Mouse (Mus musculus) heart, embryonic 11.5 days (tissue): ENCODE results near the gene Cog5. TPM values are rescaled to one million over a fixed set of nuclear protein-coding genes. Genes with fewer than 3 reads are reported as not detected.
A peak's percentile ranks its signal among the peaks of the same experiment; 100 is the strongest.

Source experiments
- ATAC-seq: fragments of 200-750 bp; cut with Nextera tagmentation; replicated peaks from 2 replicates; pipeline ENCODE4 v1.8.0; 2017; ENCODE audit warnings: moderate library complexity; ENCODE audit not compliant: insufficient number of reproducible peaks, low FRiP score, low TSS enrichment
- H3K27ac ChIP-seq: fragments of 300-500 bp; sonication (generic); 2 replicates; pipeline ENCODE4 v1.5.1; 2014; ENCODE audit warnings: mild to moderate bottlenecking, low read depth, low read length
- H3K27me3 ChIP-seq: fragments of 300-500 bp; sonication (generic); 2 replicates; pipeline ENCODE4 v1.6.1; 2014; ENCODE audit warnings: mild to moderate bottlenecking, low read length, mixed read lengths; ENCODE audit not compliant: control insufficient read depth, insufficient read depth
- H3K36me3 ChIP-seq: fragments of 300-500 bp; sonication (generic); 2 replicates; pipeline ENCODE4 v1.6.1; 2014; ENCODE audit warnings: mild to moderate bottlenecking, low read length, moderate library complexity, mixed read lengths; ENCODE audit not compliant: control insufficient read depth, insufficient read depth
- H3K4me1 ChIP-seq: fragments of 300-500 bp; sonication (generic); 2 replicates; pipeline ENCODE4 v1.6.1; 2014; ENCODE audit warnings: low read length; ENCODE audit not compliant: control insufficient read depth, insufficient read depth
- H3K4me2 ChIP-seq: fragments of 300-500 bp; sonication (generic); 2 replicates; pipeline ENCODE4 v1.6.1; 2014; ENCODE audit warnings: mild to moderate bottlenecking, moderate library complexity
- H3K4me3 ChIP-seq: fragments of 300-500 bp; sonication (generic); 2 replicates; pipeline ENCODE4 v1.5.1; 2014; ENCODE audit warnings: low read depth, low read length
- H3K9ac ChIP-seq: fragments of 300-500 bp; sonication (generic); 2 replicates; pipeline ENCODE4 v1.6.1; 2014; ENCODE audit warnings: mild to moderate bottlenecking, low read depth, low read length, moderate library complexity
- H3K9me3 ChIP-seq: fragments of 300-500 bp; sonication (generic); replicated peaks from 2 replicates; pipeline ENCODE4 v1.6.1; 2016; ENCODE audit warnings: low read length; ENCODE audit not compliant: control insufficient read depth
- whole genome bisulfite sequencing: fragments of 180-500 bp; shearing (Covaris S2); extraction: QIAGEN DNeasy Blood & Tissue Kit; methylation state at CpG from one replicate; pipeline ENCODE4 v1.1.7; 2014; ENCODE audit not compliant: insufficient replicate concordance; 5-methylcytosine and 5-hydroxymethylcytosine counted together
- polyA plus RNA-seq: library from polyadenylated mRNA; unstranded; fragments of >200 nt; fragmentation: Nextera tagmentation; extraction: Ambion mirVana; gene quantifications from 2 replicates; pipeline ENCODE4 v1.2.1, GENCODE M21; 2014

The Cog5 gene
- polyA plus RNA-seq, 1 experiment from 2014 or later, result 32.3 TPM

- Histone ChIP-seq H3K4me1 (no peaks in the 10 kb centered on the region), H3K36me3 (0 out of 2 replicates have a peak, but pooled peaks cover 2% of the 10 kb centered on the region), H3K9me3 (no peaks in the 10 kb centered on the region), H3K27me3 (no peaks in the 10 kb centered on the region), H3K4me3 (peak overlapping the region; percentile 29; the same call in 1 of the 2 replicates), H3K27ac (no peak overlapping the region), H3K9ac (no peak overlapping the region), H3K4me2 (peak overlapping the region; percentile 32; the same call in 1 of the 2 replicates)
- 74% methylated on average over 4 of the region's 4 CpGs for whole genome bisulfite sequencing
- ATAC-seq, result no peak
These were observed 58.1 kb downstream of the Cog5 start for GRCm38 (mm10) chr12:31712727-31713126.

GRCm38 (mm10) chr12:31713600-31713999 is 58.9 kb downstream of the Cog5 start, which contains the start of gene Gpr22:
Gpr22 (minus strand) TSS chr12:31713947.
- Histone ChIP-seq H3K27me3 (no peaks in the 10 kb centered on the region), H3K9ac (peak within 1 kb of the TSS; percentile 62), H3K4me2 (peak within 1 kb of the TSS; percentile 43), H3K4me3 (peak within 1 kb of the TSS; percentile 36), H3K4me1 (no peaks in the 10 kb centered on the region), H3K9me3 (no peaks in the 10 kb centered on the region), H3K27ac (peak within 1 kb of the TSS; percentile 47), H3K36me3 (0 out of 2 replicates have a peak, but pooled peaks cover 2% of the 10 kb centered on the region)
- ATAC-seq, result no peak
- WGBS, result 31% methylated on average over 6 of the region's 6 CpGs

GRCm38 (mm10) chr12:31714070-31714469 is 59.4 kb downstream of the Cog5 start:
- no peak overlapping the region for H3K4me2 ChIP-seq
- no peak overlapping the region for H3K9ac ChIP-seq
- no peak overlapping the region for H3K4me3 ChIP-seq
- no peaks in the 10 kb centered on the region for H3K9me3 ChIP-seq
- no peaks in the 10 kb centered on the region for H3K27me3 ChIP-seq
- H3K4me1 ChIP-seq, result peaks cover 3% of the 10 kb centered on the region; the same call in 1 of the 2 replicates
- ATAC-seq, result no peak
- H3K27ac ChIP-seq, result no peak overlapping the region
- 0 out of 2 replicates have a peak, but pooled peaks cover 2% of the 10 kb centered on the region for H3K36me3 ChIP-seq
- WGBS, result 89% methylated on average over 3 of the region's 3 CpGs

GRCm38 (mm10) chr12:31719586-31720275 is 65.1 kb downstream of the Cog5 start:
- Histone ChIP-seq H3K4me1 (peaks cover 12% of the 10 kb centered on the region), H3K27me3 (no peaks in the 10 kb centered on the region), H3K9me3 (no peaks in the 10 kb centered on the region), H3K4me2 (no peak overlapping the region), H3K36me3 (no peaks in the 10 kb centered on the region), H3K4me3 (no peak overlapping the region), H3K27ac (no peak overlapping the region), H3K9ac (no peak overlapping the region)
- ATAC-seq, result no peak
- 71% methylated on average over 1 of the region's 1 CpGs for WGBS

GRCm38 (mm10) chr12:31724576-31724975 is 69.9 kb downstream of the Cog5 start:
- Histone ChIP-seq H3K36me3 (no peaks in the 10 kb centered on the region), H3K27ac (no peak overlapping the region), H3K4me3 (no peak overlapping the region), H3K27me3 (no peaks in the 10 kb centered on the region), H3K9ac (no peak overlapping the region), H3K4me2 (no peak overlapping the region), H3K4me1 (peaks cover 20% of the 10 kb centered on the region), H3K9me3 (no peaks in the 10 kb centered on the region)
- no peak for ATAC-seq
- 84% methylated on average over 3 of the region's 3 CpGs for WGBS

- no peaks in the 10 kb centered on the region for H3K27me3 ChIP-seq
- H3K36me3 ChIP-seq, result no peaks in the 10 kb centered on the region
- peaks cover 18% of the 10 kb centered on the region for H3K4me1 ChIP-seq
- H3K9ac ChIP-seq, result no peak overlapping the region
- no peaks in the 10 kb centered on the region for H3K9me3 ChIP-seq
- peak overlapping the region; percentile 70 for H3K27ac ChIP-seq
- 67% methylated on average over 12 of the region's 12 CpGs for WGBS
- no peak overlapping the region for H3K4me3 ChIP-seq
- H3K4me2 ChIP-seq, result no peak overlapping the region
- 0 out of 2 replicates have a peak, but pooled peaks have one; percentile 10 for ATAC-seq
These were observed 71.0 kb downstream of the Cog5 start for GRCm38 (mm10) chr12:31725511-31726275.

DNA sequence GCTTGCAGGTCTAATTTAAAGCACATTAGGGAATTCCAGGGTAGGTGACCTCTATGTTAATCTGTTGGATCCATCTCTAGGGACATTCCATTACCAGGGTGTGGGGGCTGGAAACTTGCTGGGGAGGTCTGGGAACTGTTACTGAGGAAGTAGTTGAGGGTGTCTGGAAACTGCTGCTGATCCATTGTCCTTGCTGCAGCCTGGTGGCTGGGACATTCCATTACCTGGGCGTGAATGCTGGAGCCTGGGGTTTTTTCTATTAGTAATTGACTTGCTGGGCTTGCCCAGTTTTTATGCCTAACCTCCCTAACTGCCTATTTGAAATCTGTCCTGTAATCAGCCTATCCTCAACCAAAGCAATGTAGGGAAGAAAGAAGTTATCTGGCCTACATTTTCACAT is 72.0 kb downstream of the Cog5 start:
- Histone ChIP-seq H3K27me3 (no peaks in the 10 kb centered on the region), H3K9ac (no peak overlapping the region), H3K27ac (peak overlapping the region; percentile 50; the same call in 1 of the 2 replicates), H3K4me3 (no peak overlapping the region), H3K36me3 (no peaks in the 10 kb centered on the region), H3K4me2 (no peak overlapping the region), H3K9me3 (no peaks in the 10 kb centered on the region), H3K4me1 (peaks cover 11% of the 10 kb centered on the region)
- 11% methylated on average over 1 of the region's 1 CpGs for WGBS
- no peak for ATAC-seq

- Histone ChIP-seq H3K9ac (no peak overlapping the region), H3K36me3 (no peaks in the 10 kb centered on the region), H3K27ac (no peak overlapping the region), H3K4me3 (no peak overlapping the region), H3K9me3 (no peaks in the 10 kb centered on the region), H3K4me2 (no peak overlapping the region), H3K4me1 (peaks cover 11% of the 10 kb centered on the region), H3K27me3 (no peaks in the 10 kb centered on the region)
- ATAC-seq, result no peak
- 88% methylated on average over 1 of the region's 1 CpGs for WGBS
These were observed 75.5 kb downstream of the Cog5 start for GRCm38 (mm10) chr12:31730126-31730525.
